Mouse (Mus musculus): ENCODE measurements at regions not wholly inside any gene's neighbourhood (a gene's known extent, or its start where the extent isn't known, plus 50 kb on each side); places are given as distances from the start of the nearest gene placed in this dataset.

DNA sequence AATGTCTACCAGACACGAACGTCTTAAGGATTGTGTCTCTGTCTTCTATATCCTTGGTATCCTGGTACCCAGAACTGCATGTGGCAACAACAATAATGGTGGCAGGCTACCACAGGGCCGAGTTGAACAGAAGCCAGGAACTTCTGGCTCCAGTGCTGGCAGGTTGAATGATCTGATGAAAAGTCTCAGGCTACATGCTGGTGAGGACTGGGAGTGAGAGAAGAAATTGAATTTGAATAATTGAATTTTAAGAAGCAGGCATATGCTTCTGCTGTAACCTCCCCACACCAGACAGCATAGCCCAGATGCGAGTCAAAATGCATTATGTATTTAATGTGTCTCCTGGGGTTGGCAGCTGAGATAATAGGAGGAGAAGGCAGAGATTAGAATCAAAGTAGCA lies 319.5 kb upstream of the Camk1g start:
- H3K36me3 ChIP-seq (replicated peaks) = no peaks in the 10 kb centered on the region
- ATAC-seq (ENCODE audit: extremely low read depth, insufficient number of reproducible peaks, low FRiP score, poor library complexity, severe bottlenecking) (no peak), DNase-seq (ENCODE audit: low spot score) (no peak)

GRCm38 (mm10) chr1:193682917-193683316 lies 312.8 kb upstream of the Camk1g start:
- H3K4me1 ChIP-seq (ENCODE audit: insufficient read depth, low read depth, low read length) = no peaks in the 10 kb centered on the region
- no peak for TF ChIP-seq GATA2 (IDR thresholded peaks at IDR 0.05; ENCODE audit: borderline replicate concordance, low read depth, low read length)
- H3K4me3 ChIP-seq (ENCODE audit: low read depth, low read length) = no peak overlapping the region
- no peaks in the 10 kb centered on the region; the same call in 1 of the 2 replicates for H3K27me3 ChIP-seq (ENCODE audit: insufficient read depth, low read length)
- no peaks in the 10 kb centered on the region for H3K36me3 ChIP-seq (replicated peaks)
- no peak for ATAC-seq (ENCODE audit: extremely low read depth, insufficient number of reproducible peaks, low FRiP score, poor library complexity, severe bottlenecking)
- DNase-seq (ENCODE audit: low spot score) = no peak
- no peaks in the 10 kb centered on the region for H3K9me3 ChIP-seq (replicated peaks)

More for the DNA sequence above, 319.5 kb upstream of the Camk1g start:
- Histone ChIP-seq H3K9me3 (replicated peaks) (no peaks in the 10 kb centered on the region), H3K4me3 (ENCODE audit: low read depth, low read length) (no peak overlapping the region), H3K27me3 (ENCODE audit: insufficient read depth, low read length) (peaks cover 4% of the 10 kb centered on the region), H3K4me1 (ENCODE audit: insufficient read depth, low read depth, low read length) (no peaks in the 10 kb centered on the region)
- TF ChIP-seq CTCF (IDR thresholded peaks at IDR 0.05; ENCODE audit: low read depth, low read length) (no peak), POLR2AphosphoS5 (IDR thresholded peaks at IDR 0.05; ENCODE audit: insufficient replicate concordance, low read depth, low read length) (no peak), TAL1 (conservative IDR thresholded peaks at IDR 0.05; ENCODE audit: low read depth, low read length) (no peak), GATA1 (IDR thresholded peaks at IDR 0.05; ENCODE audit: borderline replicate concordance, low read length) (no peak)

DNA sequence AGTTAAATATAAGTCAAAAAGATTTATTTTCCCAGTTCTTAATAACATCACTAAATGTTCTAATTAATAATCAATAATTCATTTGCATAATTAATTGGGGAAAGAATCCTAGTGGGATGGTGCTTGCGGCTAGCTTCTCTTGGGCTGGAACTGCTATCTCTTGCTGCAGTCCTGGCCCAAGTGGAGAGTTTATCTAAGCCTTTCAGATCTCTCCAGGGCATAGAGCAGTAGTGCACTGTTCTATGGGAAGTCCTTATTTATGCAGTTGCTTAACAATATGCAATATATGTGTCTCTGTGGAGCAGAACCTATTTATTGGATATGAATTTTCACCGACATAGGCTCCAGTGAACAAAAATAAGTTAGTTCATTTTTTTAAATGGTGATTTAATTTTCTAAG lies 308.4 kb upstream of the Camk1g start:
- no peak for ATAC-seq (ENCODE audit: extremely low read depth, insufficient number of reproducible peaks, low FRiP score, poor library complexity, severe bottlenecking)

GRCm38 (mm10) chr1:193673236-193673830 lies 303.2 kb upstream of the Camk1g start:
- ATAC-seq (ENCODE audit: extremely low read depth, insufficient number of reproducible peaks, low FRiP score, poor library complexity, severe bottlenecking) (peak; percentile 54; the same call in 1 of the 2 replicates), DNase-seq (ENCODE audit: low spot score) (no peak)
- 0 out of 2 replicates have a peak, but pooled peaks have one; percentile 6 for TF ChIP-seq CTCF (IDR thresholded peaks at IDR 0.05; ENCODE audit: low read depth, low read length)
- TF ChIP-seq TAL1 (conservative IDR thresholded peaks at IDR 0.05; ENCODE audit: low read depth, low read length) = no peak
- no peak for TF ChIP-seq GATA2 (IDR thresholded peaks at IDR 0.05; ENCODE audit: borderline replicate concordance, low read depth, low read length)
- TF ChIP-seq POLR2AphosphoS5 (IDR thresholded peaks at IDR 0.05; ENCODE audit: insufficient replicate concordance, low read depth, low read length) = no peak
- peaks cover 5% of the 10 kb centered on the region; the same call in 1 of the 2 replicates for H3K27me3 ChIP-seq (ENCODE audit: insufficient read depth, low read length)
- H3K9me3 ChIP-seq (replicated peaks) = no peaks in the 10 kb centered on the region
- H3K36me3 ChIP-seq (replicated peaks) = no peaks in the 10 kb centered on the region
- H3K4me1 ChIP-seq (ENCODE audit: insufficient read depth, low read depth, low read length) = no peaks in the 10 kb centered on the region
- H3K4me3 ChIP-seq (ENCODE audit: low read depth, low read length) = no peak overlapping the region

More for the DNA sequence above, 308.4 kb upstream of the Camk1g start:
- no peaks in the 10 kb centered on the region for H3K36me3 ChIP-seq (replicated peaks)
- no peak overlapping the region for H3K4me3 ChIP-seq (ENCODE audit: low read depth, low read length)
- no peak for DNase-seq (ENCODE audit: low spot score)
- H3K9me3 ChIP-seq (replicated peaks) = no peaks in the 10 kb centered on the region
- no peaks in the 10 kb centered on the region for H3K4me1 ChIP-seq (ENCODE audit: insufficient read depth, low read depth, low read length)
- H3K27me3 ChIP-seq (ENCODE audit: insufficient read depth, low read length) = peaks cover 5% of the 10 kb centered on the region; the same call in 1 of the 2 replicates
- TF ChIP-seq GATA2 (IDR thresholded peaks at IDR 0.05; ENCODE audit: borderline replicate concordance, low read depth, low read length) (no peak), POLR2AphosphoS5 (IDR thresholded peaks at IDR 0.05; ENCODE audit: insufficient replicate concordance, low read depth, low read length) (no peak), GATA1 (IDR thresholded peaks at IDR 0.05; ENCODE audit: borderline replicate concordance, low read length) (no peak)

GRCm38 (mm10) chr1:193672681-193673080 lies 302.6 kb upstream of the Camk1g start:
- Histone ChIP-seq H3K36me3 (replicated peaks) (no peaks in the 10 kb centered on the region), H3K4me1 (ENCODE audit: insufficient read depth, low read depth, low read length) (no peaks in the 10 kb centered on the region), H3K27me3 (ENCODE audit: insufficient read depth, low read length) (peaks cover 5% of the 10 kb centered on the region; the same call in 1 of the 2 replicates), H3K4me3 (ENCODE audit: low read depth, low read length) (no peak overlapping the region), H3K9me3 (replicated peaks) (no peaks in the 10 kb centered on the region)
- ATAC-seq (ENCODE audit: extremely low read depth, insufficient number of reproducible peaks, low FRiP score, poor library complexity, severe bottlenecking) (no peak), DNase-seq (ENCODE audit: low spot score) (no peak)
- no peak for TF ChIP-seq CTCF (IDR thresholded peaks at IDR 0.05; ENCODE audit: low read depth, low read length)
- TF ChIP-seq GATA1 (IDR thresholded peaks at IDR 0.05; ENCODE audit: borderline replicate concordance, low read length) = no peak
- no peak for TF ChIP-seq GATA2 (IDR thresholded peaks at IDR 0.05; ENCODE audit: borderline replicate concordance, low read depth, low read length)
- TF ChIP-seq POLR2AphosphoS5 (IDR thresholded peaks at IDR 0.05; ENCODE audit: insufficient replicate concordance, low read depth, low read length) = no peak
- no peak for TF ChIP-seq TAL1 (conservative IDR thresholded peaks at IDR 0.05; ENCODE audit: low read depth, low read length)

GRCm38 (mm10) chr1:193671816-193672254 lies 301.7 kb upstream of the Camk1g start:
- TF ChIP-seq POLR2AphosphoS5 (IDR thresholded peaks at IDR 0.05; ENCODE audit: insufficient replicate concordance, low read depth, low read length) = no peak
- TF ChIP-seq TAL1 (conservative IDR thresholded peaks at IDR 0.05; ENCODE audit: low read depth, low read length) = no peak
- no peak for TF ChIP-seq GATA1 (IDR thresholded peaks at IDR 0.05; ENCODE audit: borderline replicate concordance, low read length)
- TF ChIP-seq CTCF (IDR thresholded peaks at IDR 0.05; ENCODE audit: low read depth, low read length) = no peak
- no peak for TF ChIP-seq GATA2 (IDR thresholded peaks at IDR 0.05; ENCODE audit: borderline replicate concordance, low read depth, low read length)
- Histone ChIP-seq H3K27me3 (ENCODE audit: insufficient read depth, low read length) (peaks cover 3% of the 10 kb centered on the region; the same call in 1 of the 2 replicates), H3K36me3 (replicated peaks) (no peaks in the 10 kb centered on the region), H3K4me1 (ENCODE audit: insufficient read depth, low read depth, low read length) (no peaks in the 10 kb centered on the region), H3K9me3 (replicated peaks) (no peaks in the 10 kb centered on the region), H3K4me3 (ENCODE audit: low read depth, low read length) (no peak overlapping the region)
- DNase-seq (ENCODE audit: low spot score) (no peak), ATAC-seq (ENCODE audit: extremely low read depth, insufficient number of reproducible peaks, low FRiP score, poor library complexity, severe bottlenecking) (no peak)
